Mouse (Mus musculus): Measurements from ENCODE around the gene Abraxas1.

GRCm38 (mm10) chr5:100861140-100861539 is 40.4 kb upstream of the Abraxas1 start:
- TF ChIP-seq CTCF (IDR thresholded peaks at IDR 0.05) (no peak), EP300 (IDR thresholded peaks at IDR 0.05) (no peak)
